Mouse (Mus musculus): Measurements from ENCODE around the gene Fam129a. TPM values are rescaled to one million over a fixed set of nuclear protein-coding genes. Genes with fewer than 3 reads are reported as not detected.
"Not testable (repeated sequence)": the region's sequence is repeated elsewhere in the genome, so short reads cannot be mapped to it uniquely, and the experiment has no call there.

Fam129a gene
- polyA plus RNA-seq, 1 experiment from 2014 or later: 10.5 TPM

DNA sequence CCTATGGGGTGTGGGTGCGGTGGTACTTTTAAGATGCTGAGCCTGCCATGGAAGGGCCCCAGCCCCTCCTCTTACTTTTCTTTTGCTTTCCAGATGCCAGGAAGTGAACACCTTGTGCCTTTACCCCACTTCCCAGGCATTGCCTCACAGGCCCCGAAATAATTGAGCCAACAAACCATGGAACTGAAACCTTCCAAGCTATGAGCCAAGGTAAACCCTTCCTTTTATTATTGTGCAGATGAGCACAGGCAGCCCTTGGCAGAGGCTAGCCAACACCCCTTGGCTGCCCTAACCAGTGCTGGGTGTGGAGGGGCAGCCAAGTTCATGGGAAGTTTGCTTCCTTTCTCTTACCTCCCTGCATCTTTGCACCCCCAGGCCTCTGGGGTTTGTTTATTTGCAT, 166.2 kb downstream of the Fam129a start:
- ATAC-seq (replicated peaks; ENCODE audit: low FRiP score): no peak

DNA sequence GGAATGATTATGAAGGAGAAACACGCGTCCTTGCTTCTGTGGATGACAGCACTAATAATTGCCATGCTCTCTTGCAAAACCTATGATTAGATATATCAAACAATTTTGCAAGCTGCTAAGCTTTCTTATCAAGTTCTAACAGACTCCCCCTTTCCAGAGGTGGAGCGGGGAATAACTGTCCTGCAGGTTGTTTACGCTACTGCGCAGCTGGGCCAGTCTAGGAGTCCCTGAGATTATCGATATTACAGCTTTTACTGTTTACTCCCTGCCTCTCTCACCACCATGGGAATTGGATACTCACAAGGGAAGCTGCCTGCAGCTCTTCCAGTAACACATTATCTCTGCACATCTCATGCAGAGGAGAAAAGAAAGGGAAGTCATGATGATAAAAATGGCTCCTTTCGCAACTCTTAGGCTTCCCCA, 170.2 kb downstream of the Fam129a start:
- Histone ChIP-seq H3K4me3 (replicated peaks) (no peak overlapping the region), H3K4me2 (no peak overlapping the region), H3K4me1 (no peaks in the 10 kb centered on the region), H3K36me3 (no peaks in the 10 kb centered on the region), H3K9ac (no peak overlapping the region), H3K9me3 (replicated peaks) (no peaks in the 10 kb centered on the region), H3K27ac (no peak overlapping the region), H3K27me3 (no peaks in the 10 kb centered on the region)
- no peak for ATAC-seq (replicated peaks; ENCODE audit: low FRiP score)
- WGBS: 86% methylated on average over 7 of the region's 7 CpGs

More for the DNA sequence above, 166.2 kb downstream of the Fam129a start:
- 79% methylated on average over 2 of the region's 2 CpGs for WGBS
- H3K4me3 ChIP-seq (replicated peaks): no peak overlapping the region
- H3K27me3 ChIP-seq: no peaks in the 10 kb centered on the region
- no peak overlapping the region for H3K27ac ChIP-seq
- no peaks in the 10 kb centered on the region for H3K36me3 ChIP-seq
- H3K4me1 ChIP-seq: no peaks in the 10 kb centered on the region
- no peaks in the 10 kb centered on the region for H3K9me3 ChIP-seq (replicated peaks)
- H3K4me2 ChIP-seq: no peak overlapping the region
- H3K9ac ChIP-seq: no peak overlapping the region

DNA sequence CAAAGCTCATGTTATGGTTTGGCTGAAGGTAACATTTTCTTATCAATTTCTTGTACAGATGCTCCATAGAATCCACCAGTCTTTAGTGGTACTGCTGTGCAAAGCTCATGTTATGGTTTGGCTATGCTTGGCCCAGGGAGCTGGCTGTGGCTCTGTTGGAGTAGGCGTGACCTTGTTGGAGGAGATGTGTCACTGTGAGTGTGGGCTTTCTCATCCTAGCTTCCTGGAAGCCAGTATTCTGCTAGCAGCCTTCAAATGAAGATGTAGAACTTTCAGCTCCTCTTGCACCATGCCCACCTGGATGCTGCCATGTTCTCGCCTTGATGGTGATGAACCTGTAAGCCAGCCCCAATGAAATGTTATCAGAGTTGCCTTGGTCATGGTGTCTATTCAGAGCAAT, 178.9 kb downstream of the Fam129a start:
- not testable (repeated sequence) for H3K36me3 ChIP-seq; H3K4me1 ChIP-seq; H3K27me3 ChIP-seq; H3K9ac ChIP-seq; H3K4me2 ChIP-seq; H3K9me3 ChIP-seq (replicated peaks); H3K27ac ChIP-seq; H3K4me3 ChIP-seq (replicated peaks); ATAC-seq (replicated peaks; ENCODE audit: low FRiP score)
- 90% methylated on average over 2 of the region's 2 CpGs for WGBS

GRCm38 (mm10) chr1:151752946-151753345, 182.0 kb downstream of the Fam129a start:
- H3K36me3 ChIP-seq: no peaks in the 10 kb centered on the region
- no peak for ATAC-seq (replicated peaks; ENCODE audit: low FRiP score)
- WGBS: 72% methylated on average over 4 of the region's 4 CpGs

DNA sequence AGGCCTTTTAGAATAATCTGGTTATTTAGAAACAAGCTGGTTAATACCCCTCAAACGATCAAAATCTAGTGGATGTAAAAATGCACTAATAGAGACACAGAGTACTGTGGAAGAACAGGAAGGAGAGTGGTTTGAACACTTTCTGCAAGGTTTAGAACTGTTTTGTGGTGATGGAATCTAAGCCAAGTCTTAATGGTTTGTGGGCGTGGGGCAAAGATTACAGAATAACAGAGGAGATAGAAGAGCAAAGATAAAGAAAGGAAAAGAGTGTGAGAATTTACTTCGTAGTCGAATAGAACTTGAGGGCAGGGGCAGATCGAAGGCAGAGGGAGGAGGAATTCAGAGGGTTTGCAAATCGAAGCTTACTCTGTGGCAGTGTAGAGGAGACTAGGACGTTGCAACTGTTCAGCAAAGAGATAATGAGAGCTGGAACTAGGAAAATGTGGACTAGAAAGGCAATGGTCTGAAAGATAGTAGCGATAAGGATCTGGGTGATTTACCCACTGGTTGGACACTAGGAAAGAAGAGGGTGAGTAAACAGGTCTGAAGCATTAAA, 182.5 kb downstream of the Fam129a start:
- 72% methylated on average over 8 of the region's 8 CpGs for WGBS
- Histone ChIP-seq H3K27ac (0 out of 2 replicates have a peak overlapping the region, but pooled peaks have one; percentile 32), H3K4me2 (peak overlapping the region; percentile 58; the same call in 1 of the 2 replicates)

More at GRCm38 (mm10) chr1:151752946-151753345, 182.0 kb downstream of the Fam129a start:
- Histone ChIP-seq H3K4me1 (peaks cover 18% of the 10 kb centered on the region), H3K27me3 (no peaks in the 10 kb centered on the region), H3K9ac (no peak overlapping the region), H3K4me3 (replicated peaks) (no peak overlapping the region), H3K4me2 (no peak overlapping the region), H3K27ac (no peak overlapping the region), H3K9me3 (replicated peaks) (no peaks in the 10 kb centered on the region)

DNA sequence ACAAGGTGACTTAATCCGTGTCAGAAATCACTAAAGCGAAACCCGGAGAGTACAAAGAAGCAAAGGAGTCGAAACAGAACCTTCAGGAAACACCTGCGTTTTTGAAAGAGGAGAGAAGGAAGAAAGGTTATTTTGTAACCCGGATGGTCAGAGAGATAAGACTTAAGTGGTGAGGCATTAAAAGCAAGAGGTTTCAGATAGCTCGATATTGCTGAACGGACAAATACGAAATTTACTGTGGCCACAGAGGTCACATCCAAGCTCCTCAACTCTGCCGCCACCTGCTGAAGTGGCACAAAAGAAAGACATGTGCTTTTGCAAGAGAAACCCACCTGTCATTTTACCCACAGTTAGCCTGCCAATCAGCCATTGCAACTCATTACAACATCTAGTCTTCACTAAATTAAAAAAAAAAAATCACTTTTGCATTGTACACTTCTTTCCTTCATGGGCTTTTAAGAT, 183.1 kb downstream of the Fam129a start:
- no peaks in the 10 kb centered on the region for H3K36me3 ChIP-seq
- peak overlapping the region; percentile 32; the same call in 1 of the 2 replicates for H3K27ac ChIP-seq
- no peaks in the 10 kb centered on the region for H3K9me3 ChIP-seq (replicated peaks)
- 0 out of 2 replicates have a peak overlapping the region, but pooled peaks have one; percentile 11 for H3K9ac ChIP-seq
- WGBS: 49% methylated on average over 10 of the region's 10 CpGs
- H3K4me1 ChIP-seq: peaks cover 18% of the 10 kb centered on the region
- no peaks in the 10 kb centered on the region for H3K27me3 ChIP-seq
- no peak for ATAC-seq (replicated peaks; ENCODE audit: low FRiP score)
- peak overlapping the region; percentile 86 for H3K4me3 ChIP-seq (replicated peaks)
- H3K4me2 ChIP-seq: peak overlapping the region; percentile 58

More for the DNA sequence above, 182.5 kb downstream of the Fam129a start:
- Histone ChIP-seq H3K36me3 (no peaks in the 10 kb centered on the region), H3K4me1 (peaks cover 18% of the 10 kb centered on the region), H3K27me3 (no peaks in the 10 kb centered on the region), H3K4me3 (replicated peaks) (peak overlapping the region; percentile 86; the same call in 1 of the 2 replicates), H3K9ac (no peak overlapping the region), H3K9me3 (replicated peaks) (no peaks in the 10 kb centered on the region)
- no peak for ATAC-seq (replicated peaks; ENCODE audit: low FRiP score)

GRCm38 (mm10) chr1:151754881-151755659, 184.1 kb downstream of the Fam129a start, which contains the start of gene Edem3:
Edem3 (plus strand) TSS chr1:151755371.
- peak; percentile 100 for ATAC-seq (replicated peaks; ENCODE audit: low FRiP score)
- under 1% methylated on average over 64 of the region's 64 CpGs for WGBS

GRCm38 (mm10) chr1:151755660-151756424, 184.9 kb downstream of the Fam129a start:
- Histone ChIP-seq H3K27me3 (no peaks in the 10 kb centered on the region), H3K27ac (peak overlapping the region; percentile 85), H3K4me2 (peak overlapping the region; percentile 79), H3K9me3 (replicated peaks) (no peaks in the 10 kb centered on the region), H3K36me3 (peaks cover 4% of the 10 kb centered on the region), H3K4me1 (peaks cover 18% of the 10 kb centered on the region), H3K4me3 (replicated peaks) (peak overlapping the region; percentile 86), H3K9ac (peak overlapping the region; percentile 65)
- no peak for ATAC-seq (replicated peaks; ENCODE audit: low FRiP score)
- 5% methylated on average over 36 of the region's 36 CpGs for WGBS

More at GRCm38 (mm10) chr1:151754881-151755659, 184.1 kb downstream of the Fam129a start, which contains the start of gene Edem3:
- H3K9ac ChIP-seq: peak within 1 kb of the TSS; percentile 65
- H3K4me3 ChIP-seq (replicated peaks): peak within 1 kb of the TSS; percentile 86
- H3K27ac ChIP-seq: peak within 1 kb of the TSS; percentile 85
- H3K4me2 ChIP-seq: peak within 1 kb of the TSS; percentile 79
- H3K27me3 ChIP-seq: no peaks in the 10 kb centered on the region
- no peaks in the 10 kb centered on the region for H3K9me3 ChIP-seq (replicated peaks)
- H3K4me1 ChIP-seq: peaks cover 18% of the 10 kb centered on the region
- H3K36me3 ChIP-seq: no peaks in the 10 kb centered on the region

- Histone ChIP-seq H3K9ac (peak overlapping the region; percentile 65; the same call in 1 of the 2 replicates), H3K9me3 (replicated peaks) (no peaks in the 10 kb centered on the region), H3K27ac (no peak overlapping the region), H3K27me3 (no peaks in the 10 kb centered on the region), H3K4me2 (peak overlapping the region; percentile 79), H3K36me3 (peaks cover 9% of the 10 kb centered on the region), H3K4me3 (replicated peaks) (peak overlapping the region; percentile 86), H3K4me1 (peaks cover 18% of the 10 kb centered on the region)
- 26% methylated on average over 1 of the region's 1 CpGs for WGBS
- ATAC-seq (replicated peaks; ENCODE audit: low FRiP score): no peak
Observed at GRCm38 (mm10) chr1:151756425-151756728, 185.4 kb downstream of the Fam129a start.

GRCm38 (mm10) chr1:151758301-151758700, 187.3 kb downstream of the Fam129a start:
- Histone ChIP-seq H3K9ac (no peak overlapping the region), H3K9me3 (replicated peaks) (no peaks in the 10 kb centered on the region), H3K4me3 (replicated peaks) (no peak overlapping the region), H3K27me3 (no peaks in the 10 kb centered on the region), H3K4me2 (no peak overlapping the region), H3K27ac (no peak overlapping the region), H3K4me1 (peaks cover 18% of the 10 kb centered on the region), H3K36me3 (peaks cover 22% of the 10 kb centered on the region)
- no peak for ATAC-seq (replicated peaks; ENCODE audit: low FRiP score)
- 76% methylated on average over 6 of the region's 6 CpGs for WGBS

GRCm38 (mm10) chr1:151758991-151759390, 188.0 kb downstream of the Fam129a start:
- H3K4me2 ChIP-seq: no peak overlapping the region
- 56% methylated on average over 2 of the region's 2 CpGs for WGBS
- no peak overlapping the region for H3K27ac ChIP-seq
- ATAC-seq (replicated peaks; ENCODE audit: low FRiP score): no peak
- H3K4me1 ChIP-seq: peaks cover 13% of the 10 kb centered on the region
- H3K4me3 ChIP-seq (replicated peaks): no peak overlapping the region
- no peaks in the 10 kb centered on the region for H3K27me3 ChIP-seq
- peaks cover 22% of the 10 kb centered on the region for H3K36me3 ChIP-seq
- no peaks in the 10 kb centered on the region for H3K9me3 ChIP-seq (replicated peaks)
- H3K9ac ChIP-seq: no peak overlapping the region
